Mouse (Mus musculus): ENCODE data around the gene Lemd2. TPM values are rescaled to one million over a fixed set of nuclear protein-coding genes. Genes with fewer than 3 reads are reported as not detected.

Gene Lemd2
- total and polyA plus RNA-seq, 3 experiments: 30.0 to 38.3 (median 31.4) TPM

DNA sequence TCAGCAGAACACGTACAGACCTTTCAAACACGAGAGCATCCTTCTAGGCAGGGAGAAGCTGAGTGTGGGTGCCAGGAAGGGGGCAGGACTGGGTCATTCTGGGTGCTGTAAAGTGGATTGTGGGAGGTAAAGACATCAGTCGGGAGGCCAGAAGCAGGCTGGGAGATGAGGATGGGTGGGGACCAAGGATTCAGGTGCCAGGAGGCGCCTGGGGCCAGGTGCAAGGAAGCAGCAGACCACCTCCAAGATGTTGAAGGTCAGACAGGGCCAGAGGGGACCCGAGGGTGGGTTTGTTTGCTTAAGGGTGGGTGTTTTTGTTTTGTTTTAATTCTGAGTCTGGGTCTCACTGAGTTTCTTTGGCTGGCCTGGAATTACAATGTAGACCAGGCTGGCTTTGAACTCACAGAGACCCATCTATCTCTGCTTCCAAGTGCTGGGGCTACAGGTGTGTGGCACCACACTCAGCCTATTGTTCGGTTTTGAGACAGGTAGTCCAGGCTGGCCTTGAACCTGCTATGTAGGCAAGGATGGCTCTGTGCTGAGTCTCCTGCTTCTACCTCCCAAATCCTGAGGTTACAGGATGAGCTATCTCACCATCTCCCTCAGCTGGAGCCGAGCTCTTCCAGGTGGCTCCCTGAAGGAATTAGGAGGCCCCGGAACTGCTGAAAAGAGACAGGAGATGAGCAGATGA, 26.3 kb upstream of the Lemd2 start:
- Histone ChIP-seq H3K9ac (ENCODE audit: low read depth, low read length) (no peak overlapping the region), H3K27ac (no peak overlapping the region), H3K36me3 (ENCODE audit: control insufficient read depth, insufficient read depth, low read length) (no peaks in the 10 kb centered on the region), H3K4me3 (no peak overlapping the region), H3K4me1 (ENCODE audit: control insufficient read depth, insufficient read depth, low read length) (no peaks in the 10 kb centered on the region), H3K79me2 (replicated peaks; ENCODE audit: control insufficient read depth, insufficient read depth, low read length) (no peaks in the 10 kb centered on the region), H3K27me3 (ENCODE audit: control insufficient read depth, insufficient read depth, low read length) (no peaks in the 10 kb centered on the region)
- intact Hi-C loops (cut with DNase I): no loop called here
- no peak for TF ChIP-seq POLR2A (IDR thresholded peaks at IDR 0.05; ENCODE audit: insufficient read depth, low read depth, low read length)
- TF ChIP-seq CTCF (IDR thresholded peaks at IDR 0.05): no peak
- TF ChIP-seq EP300 (IDR thresholded peaks at IDR 0.05; ENCODE audit: insufficient read depth, low read depth, low read length): no peak
- DNase-seq: no peak
- 50% methylated on average over 8 of the region's 8 CpGs for WGBS

- Histone ChIP-seq H3K27me3 (ENCODE audit: control insufficient read depth, insufficient read depth, low read length) (no peaks in the 10 kb centered on the region), H3K4me3 (no peak overlapping the region), H3K36me3 (ENCODE audit: control insufficient read depth, insufficient read depth, low read length) (no peaks in the 10 kb centered on the region), H3K4me1 (ENCODE audit: control insufficient read depth, insufficient read depth, low read length) (no peaks in the 10 kb centered on the region), H3K27ac (no peak overlapping the region), H3K79me2 (replicated peaks; ENCODE audit: control insufficient read depth, insufficient read depth, low read length) (no peaks in the 10 kb centered on the region), H3K9ac (ENCODE audit: low read depth, low read length) (no peak overlapping the region)
- WGBS: 21% methylated on average over 14 of the region's 14 CpGs
- TF ChIP-seq EP300 (IDR thresholded peaks at IDR 0.05; ENCODE audit: insufficient read depth, low read depth, low read length) (no peak), POLR2A (IDR thresholded peaks at IDR 0.05; ENCODE audit: insufficient read depth, low read depth, low read length) (no peak), CTCF (IDR thresholded peaks at IDR 0.05) (no peak)
- DNase-seq: no peak
- intact Hi-C loops (cut with DNase I): loop anchor here (2.0 kb wide), 1 partner anchor 23 kb away; no protein-coding TSS in a partner anchor
Measured at GRCm38 (mm10) chr17:27229710-27230454, 25.6 kb upstream of the Lemd2 start.

DNA sequence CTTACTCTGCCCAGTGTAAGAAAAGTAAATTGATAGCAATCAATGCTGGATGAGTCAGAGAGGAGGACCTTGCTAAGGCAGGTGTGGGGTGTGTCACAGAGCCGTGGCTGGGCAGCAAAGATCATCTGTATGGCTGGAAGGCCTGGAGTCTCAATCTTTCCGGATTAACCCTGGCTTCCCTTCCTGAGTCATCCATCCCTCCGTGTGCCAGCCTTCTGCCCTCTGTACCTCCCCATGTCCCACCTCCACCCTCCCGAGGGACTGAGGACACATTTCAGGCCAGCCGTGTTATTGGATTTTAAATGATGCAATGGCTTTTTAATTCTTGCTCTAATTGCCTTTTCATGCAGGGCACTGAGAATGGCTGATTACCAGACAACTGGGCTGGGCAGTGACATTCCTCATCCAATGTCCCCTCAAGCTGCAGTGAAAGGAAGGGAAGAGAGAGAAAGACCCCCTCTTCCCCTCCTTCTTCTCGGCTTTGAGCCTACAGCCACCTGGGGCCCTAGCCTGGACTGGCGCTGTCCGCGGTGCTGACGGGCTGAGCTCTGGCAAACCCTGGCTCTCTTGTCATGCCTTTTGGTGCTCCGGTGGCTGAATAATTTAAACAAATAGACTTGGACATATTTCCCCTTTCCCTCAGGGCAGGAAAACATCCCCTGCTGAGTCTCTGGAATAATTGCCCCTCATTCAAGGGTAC, 24.1 kb upstream of the Lemd2 start:
- Histone ChIP-seq H3K27me3 (ENCODE audit: control insufficient read depth, insufficient read depth, low read length) (no peaks in the 10 kb centered on the region), H3K4me1 (ENCODE audit: control insufficient read depth, insufficient read depth, low read length) (no peaks in the 10 kb centered on the region), H3K36me3 (ENCODE audit: control insufficient read depth, insufficient read depth, low read length) (no peaks in the 10 kb centered on the region), H3K9ac (ENCODE audit: low read depth, low read length) (no peak overlapping the region), H3K27ac (no peak overlapping the region), H3K79me2 (replicated peaks; ENCODE audit: control insufficient read depth, insufficient read depth, low read length) (no peaks in the 10 kb centered on the region), H3K4me3 (no peak overlapping the region)
- DNase-seq: peak; percentile 48 to 78
- 21% methylated on average over 11 of the region's 11 CpGs for WGBS
- TF ChIP-seq POLR2A (IDR thresholded peaks at IDR 0.05; ENCODE audit: insufficient read depth, low read depth, low read length) (no peak), EP300 (IDR thresholded peaks at IDR 0.05; ENCODE audit: insufficient read depth, low read depth, low read length) (no peak), CTCF (IDR thresholded peaks at IDR 0.05) (no peak)
- intact Hi-C loops (cut with DNase I): loop anchor here (2.0 kb wide), 1 partner anchor 24 kb away; no protein-coding TSS in a partner anchor

- H3K79me2 ChIP-seq (replicated peaks; ENCODE audit: control insufficient read depth, insufficient read depth, low read length): no peaks in the 10 kb centered on the region
- intact Hi-C loops (cut with DNase I): no loop called here
- H3K27me3 ChIP-seq (ENCODE audit: control insufficient read depth, insufficient read depth, low read length): no peaks in the 10 kb centered on the region
- no peak for DNase-seq
- no peak overlapping the region for H3K4me3 ChIP-seq
- H3K27ac ChIP-seq: no peak overlapping the region
- WGBS: 53% methylated on average over 7 of the region's 7 CpGs
- H3K9ac ChIP-seq (ENCODE audit: low read depth, low read length): no peak overlapping the region
- no peak for TF ChIP-seq CTCF (IDR thresholded peaks at IDR 0.05)
- no peak for TF ChIP-seq EP300 (IDR thresholded peaks at IDR 0.05; ENCODE audit: insufficient read depth, low read depth, low read length)
- no peak for TF ChIP-seq POLR2A (IDR thresholded peaks at IDR 0.05; ENCODE audit: insufficient read depth, low read depth, low read length)
- H3K4me1 ChIP-seq (ENCODE audit: control insufficient read depth, insufficient read depth, low read length): no peaks in the 10 kb centered on the region
- H3K36me3 ChIP-seq (ENCODE audit: control insufficient read depth, insufficient read depth, low read length): no peaks in the 10 kb centered on the region
Measured at GRCm38 (mm10) chr17:27227258-27227657, 23.0 kb upstream of the Lemd2 start.

DNA sequence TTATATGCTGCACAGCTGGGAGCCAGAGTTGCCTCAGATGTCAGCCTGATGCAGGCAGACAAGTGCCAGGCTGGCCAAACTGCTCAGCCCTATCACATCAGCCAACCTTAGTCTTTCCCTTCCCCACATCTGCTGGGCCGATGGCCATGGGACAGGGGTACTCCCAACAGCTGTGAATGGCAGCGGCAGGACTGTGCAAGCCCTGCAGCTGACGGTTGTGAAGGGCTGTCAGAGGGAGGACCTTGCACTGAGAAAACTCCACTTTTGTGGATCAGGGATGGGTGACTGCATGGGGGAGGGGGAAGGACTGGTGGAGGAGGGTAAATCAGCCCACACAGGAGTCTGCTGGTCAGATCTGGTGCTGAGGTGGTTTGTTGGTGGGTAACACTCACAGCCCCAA, 22.4 kb upstream of the Lemd2 start:
- no peak overlapping the region for H3K27ac ChIP-seq
- no peak overlapping the region for H3K9ac ChIP-seq (ENCODE audit: low read depth, low read length)
- TF ChIP-seq POLR2A (IDR thresholded peaks at IDR 0.05; ENCODE audit: insufficient read depth, low read depth, low read length) (no peak), EP300 (IDR thresholded peaks at IDR 0.05; ENCODE audit: insufficient read depth, low read depth, low read length) (no peak), CTCF (IDR thresholded peaks at IDR 0.05) (no peak)
- H3K79me2 ChIP-seq (replicated peaks; ENCODE audit: control insufficient read depth, insufficient read depth, low read length): no peaks in the 10 kb centered on the region
- H3K4me1 ChIP-seq (ENCODE audit: control insufficient read depth, insufficient read depth, low read length): no peaks in the 10 kb centered on the region
- no peaks in the 10 kb centered on the region for H3K36me3 ChIP-seq (ENCODE audit: control insufficient read depth, insufficient read depth, low read length)
- no peaks in the 10 kb centered on the region for H3K27me3 ChIP-seq (ENCODE audit: control insufficient read depth, insufficient read depth, low read length)
- 38% methylated on average over 3 of the region's 3 CpGs for WGBS
- intact Hi-C loops (cut with DNase I): no loop called here
- no peak for DNase-seq
- no peak overlapping the region for H3K4me3 ChIP-seq

Data from heart, adult 2 months (tissue).